Mouse (Mus musculus) thymus, adult 2 months (tissue): ENCODE results near the gene Olfr1555-ps1.
"Not testable (repeated sequence)": the region's sequence is repeated elsewhere in the genome, so short reads cannot be mapped to it uniquely, and the experiment has no call there.

Experiments
- CTCF ChIP-seq: fragments of 200-500 bp; IDR thresholded peaks from 2 replicates; pipeline ENCODE4 v1.5.1; 2012; ENCODE audit warnings: mild to moderate bottlenecking, control low read depth, low read length, moderate library complexity, borderline replicate concordance; ENCODE audit not compliant: control insufficient read depth, poor library complexity, insufficient read depth; ENCODE audit errors: extremely low read depth
- POLR2A ChIP-seq: fragments of 200-500 bp; IDR thresholded peaks from 2 replicates; pipeline ENCODE4 v1.6.1; 2012; ENCODE audit warnings: mild to moderate bottlenecking, low read length, control low read depth, moderate library complexity; ENCODE audit not compliant: control insufficient read depth, poor library complexity, insufficient read depth; ENCODE audit errors: extremely low read depth

GRCm38 (mm10) chr19:12170062-12170599 lies at the start of gene Olfr1555-ps1:
- not testable (repeated sequence) for TF ChIP-seq CTCF, POLR2A
